Mouse (Mus musculus): ENCODE results near the gene Rnf180. TPM values are rescaled to one million over a fixed set of nuclear protein-coding genes. Genes with fewer than 3 reads are reported as not detected.

Rnf180 gene
- polyA plus RNA-seq, 1 experiment from 2014 or later = 9.9 TPM

GRCm38 (mm10) chr13:105147795-105148418 lies 146.7 kb downstream of the Rnf180 start:
- H3K27me3 ChIP-seq (ENCODE audit: control insufficient read depth, insufficient read depth, low read length) = no peaks in the 10 kb centered on the region
- ATAC-seq (replicated peaks; ENCODE audit: insufficient number of reproducible peaks, low FRiP score, low TSS enrichment, low read depth) (no peak), DNase-seq (ENCODE audit: low spot score) (peak; percentile 20)
- H3K4me3 ChIP-seq (ENCODE audit: low read depth, low read length) = no peak overlapping the region
- H3K36me3 ChIP-seq (replicated peaks; ENCODE audit: control insufficient read depth, insufficient read depth, low read depth, low read length) = no peaks in the 10 kb centered on the region
- H3K4me2 ChIP-seq (ENCODE audit: low read depth, low read length) = no peak overlapping the region
- no peaks in the 10 kb centered on the region for H3K9me3 ChIP-seq (replicated peaks; ENCODE audit: control insufficient read depth, low read length)
- H3K27ac ChIP-seq (replicated peaks; ENCODE audit: low read depth, low read length) = no peak overlapping the region
- no peaks in the 10 kb centered on the region for H3K4me1 ChIP-seq (ENCODE audit: control insufficient read depth, insufficient read depth, low read length)
- 33% methylated on average over 4 of the region's 4 CpGs for WGBS
- no peak overlapping the region for H3K9ac ChIP-seq (replicated peaks; ENCODE audit: low read length)

GRCm38 (mm10) chr13:105146827-105147226 lies 147.8 kb downstream of the Rnf180 start:
- WGBS = 16% methylated on average over 1 of the region's 1 CpGs
- Histone ChIP-seq H3K4me3 (ENCODE audit: low read depth, low read length) (no peak overlapping the region), H3K4me1 (ENCODE audit: control insufficient read depth, insufficient read depth, low read length) (no peaks in the 10 kb centered on the region), H3K9me3 (replicated peaks; ENCODE audit: control insufficient read depth, low read length) (no peaks in the 10 kb centered on the region), H3K27ac (replicated peaks; ENCODE audit: low read depth, low read length) (no peak overlapping the region), H3K4me2 (ENCODE audit: low read depth, low read length) (no peak overlapping the region), H3K27me3 (ENCODE audit: control insufficient read depth, insufficient read depth, low read length) (no peaks in the 10 kb centered on the region), H3K9ac (replicated peaks; ENCODE audit: low read length) (no peak overlapping the region), H3K36me3 (replicated peaks; ENCODE audit: control insufficient read depth, insufficient read depth, low read depth, low read length) (no peaks in the 10 kb centered on the region; the same call in 1 of the 2 replicates)
- DNase-seq (ENCODE audit: low spot score) (peak; percentile 83), ATAC-seq (replicated peaks; ENCODE audit: insufficient number of reproducible peaks, low FRiP score, low TSS enrichment, low read depth) (0 out of 2 replicates have a peak, but pooled peaks have one; percentile 57)

- H3K36me3 ChIP-seq (replicated peaks; ENCODE audit: control insufficient read depth, insufficient read depth, low read depth, low read length) = no peaks in the 10 kb centered on the region; the same call in 1 of the 2 replicates
- DNase-seq (ENCODE audit: low spot score) = no peak
- no peaks in the 10 kb centered on the region for H3K27me3 ChIP-seq (ENCODE audit: control insufficient read depth, insufficient read depth, low read length)
- 82% methylated on average over 4 of the region's 4 CpGs for WGBS
- H3K9ac ChIP-seq (replicated peaks; ENCODE audit: low read length) = no peak overlapping the region
- H3K4me2 ChIP-seq (ENCODE audit: low read depth, low read length) = no peak overlapping the region
- no peaks in the 10 kb centered on the region for H3K4me1 ChIP-seq (ENCODE audit: control insufficient read depth, insufficient read depth, low read length)
- ATAC-seq (replicated peaks; ENCODE audit: insufficient number of reproducible peaks, low FRiP score, low TSS enrichment, low read depth) = no peak
- H3K27ac ChIP-seq (replicated peaks; ENCODE audit: low read depth, low read length) = no peak overlapping the region
- no peak overlapping the region for H3K4me3 ChIP-seq (ENCODE audit: low read depth, low read length)
- no peaks in the 10 kb centered on the region for H3K9me3 ChIP-seq (replicated peaks; ENCODE audit: control insufficient read depth, low read length)
Measured at GRCm38 (mm10) chr13:105139881-105140280, 154.7 kb downstream of the Rnf180 start.

- 68% methylated on average over 5 of the region's 5 CpGs for WGBS
- no peak overlapping the region for H3K4me2 ChIP-seq (ENCODE audit: low read depth, low read length)
- no peak for DNase-seq (ENCODE audit: low spot score)
- H3K4me1 ChIP-seq (ENCODE audit: control insufficient read depth, insufficient read depth, low read length) = no peaks in the 10 kb centered on the region
- H3K9me3 ChIP-seq (replicated peaks; ENCODE audit: control insufficient read depth, low read length) = no peaks in the 10 kb centered on the region
- no peak overlapping the region for H3K4me3 ChIP-seq (ENCODE audit: low read depth, low read length)
- H3K27me3 ChIP-seq (ENCODE audit: control insufficient read depth, insufficient read depth, low read length) = no peaks in the 10 kb centered on the region
- H3K9ac ChIP-seq (replicated peaks; ENCODE audit: low read length) = no peak overlapping the region
- H3K36me3 ChIP-seq (replicated peaks; ENCODE audit: control insufficient read depth, insufficient read depth, low read depth, low read length) = no peaks in the 10 kb centered on the region
- H3K27ac ChIP-seq (replicated peaks; ENCODE audit: low read depth, low read length) = no peak overlapping the region
- no peak for ATAC-seq (replicated peaks; ENCODE audit: insufficient number of reproducible peaks, low FRiP score, low TSS enrichment, low read depth)
Measured at GRCm38 (mm10) chr13:105134397-105134796, 160.2 kb downstream of the Rnf180 start.

GRCm38 (mm10) chr13:105132776-105133175 lies 161.8 kb downstream of the Rnf180 start:
- Histone ChIP-seq H3K4me1 (ENCODE audit: control insufficient read depth, insufficient read depth, low read length) (no peaks in the 10 kb centered on the region), H3K27me3 (ENCODE audit: control insufficient read depth, insufficient read depth, low read length) (no peaks in the 10 kb centered on the region), H3K9ac (replicated peaks; ENCODE audit: low read length) (no peak overlapping the region), H3K4me3 (ENCODE audit: low read depth, low read length) (no peak overlapping the region), H3K4me2 (ENCODE audit: low read depth, low read length) (no peak overlapping the region), H3K36me3 (replicated peaks; ENCODE audit: control insufficient read depth, insufficient read depth, low read depth, low read length) (no peaks in the 10 kb centered on the region), H3K9me3 (replicated peaks; ENCODE audit: control insufficient read depth, low read length) (no peaks in the 10 kb centered on the region), H3K27ac (replicated peaks; ENCODE audit: low read depth, low read length) (no peak overlapping the region)
- 80% methylated on average over 2 of the region's 2 CpGs for WGBS
- DNase-seq (ENCODE audit: low spot score) (no peak), ATAC-seq (replicated peaks; ENCODE audit: insufficient number of reproducible peaks, low FRiP score, low TSS enrichment, low read depth) (no peak)

- ATAC-seq (replicated peaks; ENCODE audit: insufficient number of reproducible peaks, low FRiP score, low TSS enrichment, low read depth) = no peak
- Histone ChIP-seq H3K4me1 (ENCODE audit: control insufficient read depth, insufficient read depth, low read length) (no peaks in the 10 kb centered on the region), H3K9me3 (replicated peaks; ENCODE audit: control insufficient read depth, low read length) (no peaks in the 10 kb centered on the region), H3K36me3 (replicated peaks; ENCODE audit: control insufficient read depth, insufficient read depth, low read depth, low read length) (no peaks in the 10 kb centered on the region), H3K4me3 (ENCODE audit: low read depth, low read length) (no peak overlapping the region), H3K9ac (replicated peaks; ENCODE audit: low read length) (no peak overlapping the region), H3K27me3 (ENCODE audit: control insufficient read depth, insufficient read depth, low read length) (no peaks in the 10 kb centered on the region), H3K27ac (replicated peaks; ENCODE audit: low read depth, low read length) (no peak overlapping the region), H3K4me2 (ENCODE audit: low read depth, low read length) (no peak overlapping the region)
- DNase-seq (ENCODE audit: low spot score) = no peak
- 78% methylated on average over 6 of the region's 6 CpGs for WGBS
Measured at GRCm38 (mm10) chr13:105132370-105132769, 162.2 kb downstream of the Rnf180 start.

- 71% methylated on average over 6 of the region's 6 CpGs for WGBS
- no peak overlapping the region for H3K9ac ChIP-seq (replicated peaks; ENCODE audit: low read length)
- DNase-seq (ENCODE audit: low spot score) = no peak
- no peak for ATAC-seq (replicated peaks; ENCODE audit: insufficient number of reproducible peaks, low FRiP score, low TSS enrichment, low read depth)
- no peak overlapping the region for H3K27ac ChIP-seq (replicated peaks; ENCODE audit: low read depth, low read length)
- no peaks in the 10 kb centered on the region for H3K4me1 ChIP-seq (ENCODE audit: control insufficient read depth, insufficient read depth, low read length)
- no peaks in the 10 kb centered on the region for H3K9me3 ChIP-seq (replicated peaks; ENCODE audit: control insufficient read depth, low read length)
- no peaks in the 10 kb centered on the region for H3K36me3 ChIP-seq (replicated peaks; ENCODE audit: control insufficient read depth, insufficient read depth, low read depth, low read length)
- no peak overlapping the region for H3K4me2 ChIP-seq (ENCODE audit: low read depth, low read length)
- no peaks in the 10 kb centered on the region for H3K27me3 ChIP-seq (ENCODE audit: control insufficient read depth, insufficient read depth, low read length)
- no peak overlapping the region for H3K4me3 ChIP-seq (ENCODE audit: low read depth, low read length)
Measured at GRCm38 (mm10) chr13:105130080-105130479, 164.5 kb downstream of the Rnf180 start.

GRCm38 (mm10) chr13:105122092-105122491 lies 172.5 kb downstream of the Rnf180 start:
- no peak overlapping the region for H3K27ac ChIP-seq (replicated peaks; ENCODE audit: low read depth, low read length)
- H3K27me3 ChIP-seq (ENCODE audit: control insufficient read depth, insufficient read depth, low read length) = no peaks in the 10 kb centered on the region
- no peak overlapping the region for H3K4me2 ChIP-seq (ENCODE audit: low read depth, low read length)
- no peaks in the 10 kb centered on the region for H3K9me3 ChIP-seq (replicated peaks; ENCODE audit: control insufficient read depth, low read length)
- no peak overlapping the region for H3K4me3 ChIP-seq (ENCODE audit: low read depth, low read length)
- H3K36me3 ChIP-seq (replicated peaks; ENCODE audit: control insufficient read depth, insufficient read depth, low read depth, low read length) = no peaks in the 10 kb centered on the region
- no peaks in the 10 kb centered on the region for H3K4me1 ChIP-seq (ENCODE audit: control insufficient read depth, insufficient read depth, low read length)
- ATAC-seq (replicated peaks; ENCODE audit: insufficient number of reproducible peaks, low FRiP score, low TSS enrichment, low read depth) (no peak), DNase-seq (ENCODE audit: low spot score) (no peak)
- WGBS = 89% methylated on average over 3 of the region's 3 CpGs
- H3K9ac ChIP-seq (replicated peaks; ENCODE audit: low read length) = no peak overlapping the region
